Mouse (Mus musculus) lung, postnatal 10 days (tissue): Measurements from ENCODE around the gene Arrdc4.

ENCODE experiments used
- DNase-seq: peaks from one replicate; pipeline ENCODE4 v3.0.0; 2021

Arrdc4 gene

GRCm38 (mm10) chr7:68748761-68749635, at the start of gene Arrdc4:
Arrdc4 (minus strand) TSS chr7:68749241.
- peak; percentile 99 for DNase-seq

GRCm38 (mm10) chr7:68795578-68795977, 46.5 kb upstream of the Arrdc4 start:
- DNase-seq, result no peak

- no peak for DNase-seq
These were observed 39.7 kb upstream of the Arrdc4 start for GRCm38 (mm10) chr7:68788711-68789110.

- no peak for DNase-seq
These were observed 22.7 kb upstream of the Arrdc4 start for GRCm38 (mm10) chr7:68771757-68772094.

- DNase-seq, result no peak
These were observed 22.1 kb upstream of the Arrdc4 start for GRCm38 (mm10) chr7:68770894-68771756.

GRCm38 (mm10) chr7:68765926-68766325, 16.9 kb upstream of the Arrdc4 start:
- no peak for DNase-seq

- no peak for DNase-seq
These were observed 10.2 kb upstream of the Arrdc4 start for GRCm38 (mm10) chr7:68759148-68759724.

GRCm38 (mm10) chr7:68756656-68757204, 7.7 kb upstream of the Arrdc4 start:
- no peak for DNase-seq

GRCm38 (mm10) chr7:68749919-68750318, 878 bp upstream of the Arrdc4 start:
- no peak for DNase-seq

GRCm38 (mm10) chr7:68748361-68748760, 680 bp downstream of the Arrdc4 start:
- DNase-seq, result peak; percentile 21

GRCm38 (mm10) chr7:68744616-68745015, 4.4 kb downstream of the Arrdc4 start:
- no peak for DNase-seq

- no peak for DNase-seq
These were observed 4.8 kb downstream of the Arrdc4 start for GRCm38 (mm10) chr7:68744206-68744605.

GRCm38 (mm10) chr7:68740763-68741162, 8.3 kb downstream of the Arrdc4 start:
- no peak for DNase-seq

- DNase-seq, result no peak
These were observed 10.2 kb downstream of the Arrdc4 start for GRCm38 (mm10) chr7:68738676-68739399.

GRCm38 (mm10) chr7:68726380-68726779, 22.7 kb downstream of the Arrdc4 start:
- no peak for DNase-seq

- DNase-seq, result no peak
These were observed 24.3 kb downstream of the Arrdc4 start for GRCm38 (mm10) chr7:68724711-68725110.

- DNase-seq, result no peak
These were observed 27.5 kb downstream of the Arrdc4 start for GRCm38 (mm10) chr7:68721520-68721919.

GRCm38 (mm10) chr7:68717988-68718387, 31.1 kb downstream of the Arrdc4 start:
- DNase-seq, result no peak

- DNase-seq, result peak; percentile 87
These were observed 31.5 kb downstream of the Arrdc4 start for GRCm38 (mm10) chr7:68717498-68717897.

- DNase-seq, result peak; percentile 63
These were observed 32.1 kb downstream of the Arrdc4 start for GRCm38 (mm10) chr7:68716926-68717325.

GRCm38 (mm10) chr7:68712928-68713327, 36.1 kb downstream of the Arrdc4 start:
- DNase-seq, result peak; percentile 31

- peak; percentile 21 for DNase-seq
These were observed 36.6 kb downstream of the Arrdc4 start for GRCm38 (mm10) chr7:68712425-68712824.

- no peak for DNase-seq
These were observed 39.8 kb downstream of the Arrdc4 start for GRCm38 (mm10) chr7:68709319-68709573.
